Mouse (Mus musculus) lung, postnatal 0 days (tissue): ENCODE measurements at regions not wholly inside any gene's neighbourhood (a gene's known extent, or its start where the extent isn't known, plus 50 kb on each side); places are given as distances from the start of the nearest gene placed in this dataset.

Experiments
- CTCF ChIP-seq: IDR thresholded peaks from 2 replicates; pipeline ENCODE4 v1.5.1; 2016; ENCODE audit warnings: antibody characterized with exemption, mild to moderate bottlenecking
- EP300 ChIP-seq: IDR thresholded peaks from 2 replicates; pipeline ENCODE4 v1.6.1; 2016; ENCODE audit warnings: antibody characterized with exemption, mild to moderate bottlenecking, control low read depth

DNA sequence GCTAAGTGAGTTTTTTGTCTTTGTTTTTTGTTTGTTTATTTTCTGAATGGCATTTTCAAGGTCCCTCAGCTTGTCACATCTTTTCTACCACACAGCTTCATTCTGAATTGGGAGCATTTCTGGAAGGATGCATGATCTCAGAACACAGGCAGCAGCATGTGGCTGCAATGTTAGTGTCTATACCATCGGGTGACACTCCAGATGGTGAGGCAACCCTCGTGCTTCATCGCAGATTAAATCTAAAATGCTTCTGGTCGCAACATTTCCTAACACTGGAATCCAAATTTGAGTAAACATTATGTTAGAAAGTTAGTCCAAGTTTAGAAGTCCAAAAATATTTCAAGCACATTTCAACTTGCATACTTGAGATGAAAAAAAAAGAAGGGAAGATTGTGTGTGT lies 124.4 kb downstream of the Gm45692 start:
- no peak for TF ChIP-seq EP300
- no peak for TF ChIP-seq CTCF
